Mouse (Mus musculus) heart, postnatal 14 days (tissue): Measurements from ENCODE around the gene Clcn2. TPM values are rescaled to one million over a fixed set of nuclear protein-coding genes. Genes with fewer than 3 reads are reported as not detected.
A peak's percentile ranks its signal among the peaks of the same experiment; 100 is the strongest.

ENCODE experiments used
- DNase-seq, 2 experiments: peaks; one replicate each; pipeline ENCODE4 v3.0.0; 2021 to 2022
- intact Hi-C: fragments of 180-260 bp; cut with DNase I; formaldehyde crosslinking; loops from one replicate; pipeline ENCODE4 v1.15.1; 2025
- total RNA-seq, 2 experiments: library from RNA; stranded (reverse); gene quantifications; 2 replicates each; pipeline ENCODE4 v1.2.3; 2021

Clcn2 gene
- total RNA-seq, 2 experiments from 2014 or later: 2.2 to 2.4 TPM

DNA sequence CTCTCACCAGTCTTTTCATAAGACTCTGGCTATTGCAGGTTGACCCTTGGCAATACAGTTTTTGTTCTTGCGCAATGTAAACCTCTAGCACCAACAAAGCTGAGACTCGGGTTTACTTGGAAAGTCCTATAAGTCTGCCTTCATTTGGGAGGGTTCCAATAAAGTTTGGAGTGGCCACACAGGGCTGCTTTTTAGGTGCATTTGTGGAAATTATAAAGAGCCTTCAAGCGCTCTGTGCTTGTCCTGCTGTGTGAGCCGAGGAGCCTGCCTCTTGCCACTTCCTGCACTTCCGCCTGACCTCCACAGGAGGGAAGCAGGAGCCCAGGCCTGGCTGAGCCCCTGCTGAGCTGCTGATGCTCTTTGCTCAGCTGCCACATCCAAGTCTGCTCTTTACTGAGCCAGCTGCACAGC lies 6.8 kb upstream of the Clcn2 start:
- intact Hi-C loops: loop anchor here (1.0 to 10.0 kb wide), 2 partner anchors 37 to 170 kb away; no protein-coding TSS in a partner anchor
- peak; percentile 65 to 76 for DNase-seq

DNA sequence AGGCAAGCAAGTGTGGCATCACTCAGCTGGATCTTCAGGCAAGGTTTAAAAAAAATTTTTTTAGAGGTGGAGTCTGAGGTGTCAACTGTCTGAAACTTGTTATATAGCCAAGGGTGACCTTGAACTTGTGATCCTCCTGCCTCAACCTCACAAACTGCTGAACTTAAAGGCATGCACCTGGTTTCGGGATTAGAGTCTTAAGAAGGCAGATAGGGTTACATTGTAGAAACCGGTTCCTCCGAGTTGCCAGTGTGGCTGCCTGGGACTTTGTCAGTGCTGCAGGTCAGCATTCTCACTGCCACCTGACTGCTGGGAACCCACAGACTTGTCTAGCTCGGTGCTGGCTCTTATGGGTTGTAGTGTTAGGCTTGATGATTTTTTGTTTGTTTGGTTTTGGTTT lies 5.7 kb upstream of the Clcn2 start:
- no peak for DNase-seq
- intact Hi-C loops: loop anchor here (10.0 kb wide), 1 partner anchor 172 kb away; no protein-coding TSS in a partner anchor

DNA sequence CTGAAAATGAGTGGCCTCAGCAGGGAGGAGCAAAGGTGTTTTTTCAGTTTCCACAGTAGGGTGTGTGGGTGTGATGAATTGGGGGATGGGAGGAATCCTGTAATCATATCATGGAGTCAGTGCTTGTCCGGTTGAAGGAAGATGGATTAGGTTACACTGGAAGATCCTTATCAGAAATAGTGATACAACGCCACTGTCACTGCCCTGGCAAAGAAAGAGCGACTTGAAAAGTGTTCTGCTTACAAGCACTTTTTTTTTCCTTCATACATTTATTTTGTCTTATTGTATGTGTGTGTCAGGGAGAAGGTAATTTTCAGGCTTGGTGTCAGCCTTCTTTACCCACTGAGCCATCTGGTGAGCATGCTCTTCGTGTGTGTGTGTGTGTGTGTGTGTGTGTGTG lies 5.2 kb upstream of the Clcn2 start:
- no peak for DNase-seq
- intact Hi-C loops: loop anchor here (10.0 kb wide), 1 partner anchor 172 kb away; no protein-coding TSS in a partner anchor

DNA sequence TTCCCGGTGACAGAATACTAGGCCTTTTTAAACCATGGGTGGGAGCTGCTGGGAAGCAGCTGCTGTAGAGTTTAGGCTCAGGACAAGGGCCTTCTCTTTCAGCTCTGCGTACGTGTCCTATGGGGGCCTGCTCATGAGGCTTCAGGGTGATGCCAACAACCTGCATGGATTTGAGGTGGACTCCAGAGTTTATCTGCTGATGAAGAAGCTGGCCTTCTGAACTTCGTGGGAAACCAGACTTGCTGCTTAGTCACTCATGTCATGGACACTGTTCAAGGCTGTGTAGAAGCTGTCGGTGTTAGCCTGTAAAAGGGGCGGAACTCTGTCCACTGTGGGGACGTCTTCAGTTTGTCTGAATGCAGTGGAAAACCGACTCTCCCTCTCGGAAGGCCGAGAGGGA lies 4.3 kb upstream of the Clcn2 start:
- DNase-seq: no peak
- intact Hi-C loops: loop anchor here (10.0 kb wide), 1 partner anchor 173 kb away; no protein-coding TSS in a partner anchor

DNA sequence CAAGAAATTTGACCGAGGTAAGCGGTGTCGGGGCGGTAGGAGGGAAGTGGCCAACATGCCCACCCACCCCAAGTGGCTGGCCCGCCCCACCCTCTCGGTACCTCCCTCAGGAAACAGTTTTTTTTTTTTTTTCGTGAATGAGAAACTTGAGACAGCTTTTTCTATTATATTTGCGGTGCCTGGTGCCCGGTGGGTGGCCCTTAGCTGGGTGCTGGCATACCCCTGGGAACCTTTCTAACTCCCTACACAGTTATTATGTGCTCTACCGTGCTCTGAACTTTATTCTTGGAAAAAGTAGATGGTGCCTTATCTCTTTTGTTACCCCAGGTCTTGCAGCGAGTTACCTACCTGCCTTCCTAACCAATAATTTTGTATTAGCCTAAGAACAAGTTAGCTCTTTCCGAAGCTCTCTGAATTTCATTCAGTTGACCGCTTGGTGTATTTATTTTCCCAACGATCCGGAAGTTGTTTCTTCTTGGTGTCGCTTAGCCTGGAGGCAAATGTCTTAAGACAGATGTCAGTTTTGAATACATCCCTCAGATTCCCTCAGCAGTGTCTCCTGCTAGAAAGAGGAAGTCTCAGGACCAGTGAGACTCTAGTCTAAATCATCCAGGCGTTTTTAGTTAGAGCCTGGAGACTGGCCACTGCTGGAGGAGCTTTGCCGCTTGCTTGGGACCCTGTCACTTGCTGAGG lies 578 bp upstream of the Clcn2 start:
- intact Hi-C loops: loop anchor here (10.0 kb wide), 1 partner anchor 977 kb away; the partner anchor contains the start of gene 2510009E07Rik
- DNase-seq: no peak

DNA sequence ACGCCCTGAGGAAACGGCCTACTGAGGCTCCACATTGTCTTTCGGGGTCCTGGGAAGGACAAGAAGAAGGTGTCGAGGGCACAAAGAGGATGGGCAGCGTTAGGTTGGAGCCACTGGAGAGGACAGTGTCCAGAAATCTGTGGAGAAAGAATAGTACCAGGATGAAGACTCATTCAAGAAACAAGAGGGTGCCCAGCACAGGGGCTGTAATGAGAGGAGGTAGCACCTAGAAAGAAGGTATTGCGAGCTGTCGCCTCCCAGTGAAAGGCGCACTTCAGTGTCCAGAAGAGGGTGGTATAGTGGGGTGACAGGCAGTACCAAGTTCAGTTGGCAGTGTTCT lies 735 bp downstream of the Clcn2 start:
- intact Hi-C loops: loop anchor here (10.0 kb wide), 1 partner anchor 978 kb away; the partner anchor contains the start of gene 2510009E07Rik
- DNase-seq: no peak

DNA sequence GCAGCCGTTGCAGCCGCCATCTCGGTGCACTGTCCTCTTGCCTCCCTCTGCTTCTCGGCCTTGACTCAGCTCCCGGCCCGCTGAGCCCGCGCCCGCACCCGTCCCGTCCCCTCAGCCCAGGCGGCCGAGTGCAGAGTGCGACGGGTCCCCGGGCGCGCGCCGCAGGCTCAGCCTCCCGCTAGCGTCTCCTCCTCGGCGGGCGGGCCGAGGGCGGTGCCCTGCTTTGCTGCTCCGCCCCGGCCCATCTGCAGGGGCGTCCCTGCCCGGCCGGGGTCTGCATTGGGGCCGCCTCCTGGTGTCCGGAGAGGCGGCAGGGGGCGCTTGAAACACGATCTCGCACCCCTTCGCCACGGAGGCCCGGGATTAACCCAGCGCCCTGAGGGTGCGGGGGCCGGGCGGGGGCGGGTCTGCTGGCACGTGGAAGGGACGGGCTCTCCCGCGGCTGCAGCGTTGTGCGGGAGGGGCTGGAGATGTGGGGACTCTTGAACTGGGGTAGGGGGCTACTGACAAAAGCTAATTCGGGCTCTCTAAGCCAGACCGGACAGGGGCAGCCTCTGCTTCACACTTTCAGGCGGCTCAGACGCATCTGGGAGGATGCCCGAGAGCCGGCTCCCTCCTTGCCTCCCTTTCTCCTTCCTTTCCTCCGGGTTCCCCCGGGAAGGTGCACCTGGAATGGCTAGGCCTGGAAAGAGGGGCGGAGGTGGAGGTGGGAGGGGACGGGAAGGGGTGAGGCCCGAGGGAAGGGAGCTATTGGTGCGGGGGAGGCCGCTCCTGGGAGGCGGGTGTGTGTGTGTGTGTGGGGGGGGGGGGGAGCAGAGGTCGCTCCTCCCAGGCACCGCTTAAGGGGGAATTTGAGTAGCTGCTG lies 1.3 kb downstream of the Clcn2 start:
- intact Hi-C loops: loop anchor here (10.0 kb wide), 1 partner anchor 979 kb away; the partner anchor contains the start of gene 2510009E07Rik
- peak; percentile 81 to 85 for DNase-seq

DNA sequence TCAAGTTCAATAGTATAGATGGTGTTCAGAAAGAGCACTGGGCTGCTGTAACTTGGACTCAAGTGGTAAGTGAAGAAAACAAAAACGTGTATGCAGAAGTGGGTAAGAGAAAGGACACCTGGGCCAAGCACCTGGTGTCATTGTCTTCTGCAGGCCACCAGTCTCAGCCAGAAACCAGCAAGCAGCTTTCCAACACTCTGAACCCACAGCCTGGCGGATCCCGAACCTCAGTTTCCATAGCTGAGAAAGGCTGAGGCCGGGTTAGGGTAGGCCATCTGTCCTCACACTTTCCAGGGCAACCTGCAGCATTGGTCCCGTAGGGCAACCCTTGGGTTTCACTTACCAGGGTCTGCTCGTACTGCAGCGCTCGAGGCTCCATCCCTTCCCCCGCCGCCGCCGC lies 2.0 kb downstream of the Clcn2 start:
- DNase-seq: no peak
- intact Hi-C loops: loop anchor here (10.0 kb wide), 1 partner anchor 979 kb away; the partner anchor contains the start of gene 2510009E07Rik

DNA sequence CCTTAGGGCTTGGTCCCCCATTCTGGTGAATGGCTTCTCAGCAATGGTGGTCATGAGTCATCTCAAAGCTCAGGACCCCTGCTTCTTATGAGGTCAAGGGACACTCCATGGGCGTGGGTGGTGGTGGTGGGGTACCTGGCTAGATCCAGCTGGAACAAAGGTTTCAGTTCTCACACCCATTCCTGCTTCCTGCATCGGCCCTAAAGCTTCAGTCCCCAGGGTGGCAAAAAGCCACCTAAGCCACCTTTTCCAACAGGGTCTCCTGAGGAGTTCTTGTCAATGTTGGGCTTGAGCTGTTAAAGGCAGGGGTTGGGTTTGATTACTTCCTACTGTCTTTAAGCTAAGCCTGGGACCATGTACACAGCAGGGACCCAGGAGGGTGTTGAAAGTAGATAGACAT lies 2.4 kb downstream of the Clcn2 start:
- intact Hi-C loops: loop anchor here (10.0 kb wide), 1 partner anchor 980 kb away; the partner anchor contains the start of gene 2510009E07Rik
- DNase-seq: no peak

DNA sequence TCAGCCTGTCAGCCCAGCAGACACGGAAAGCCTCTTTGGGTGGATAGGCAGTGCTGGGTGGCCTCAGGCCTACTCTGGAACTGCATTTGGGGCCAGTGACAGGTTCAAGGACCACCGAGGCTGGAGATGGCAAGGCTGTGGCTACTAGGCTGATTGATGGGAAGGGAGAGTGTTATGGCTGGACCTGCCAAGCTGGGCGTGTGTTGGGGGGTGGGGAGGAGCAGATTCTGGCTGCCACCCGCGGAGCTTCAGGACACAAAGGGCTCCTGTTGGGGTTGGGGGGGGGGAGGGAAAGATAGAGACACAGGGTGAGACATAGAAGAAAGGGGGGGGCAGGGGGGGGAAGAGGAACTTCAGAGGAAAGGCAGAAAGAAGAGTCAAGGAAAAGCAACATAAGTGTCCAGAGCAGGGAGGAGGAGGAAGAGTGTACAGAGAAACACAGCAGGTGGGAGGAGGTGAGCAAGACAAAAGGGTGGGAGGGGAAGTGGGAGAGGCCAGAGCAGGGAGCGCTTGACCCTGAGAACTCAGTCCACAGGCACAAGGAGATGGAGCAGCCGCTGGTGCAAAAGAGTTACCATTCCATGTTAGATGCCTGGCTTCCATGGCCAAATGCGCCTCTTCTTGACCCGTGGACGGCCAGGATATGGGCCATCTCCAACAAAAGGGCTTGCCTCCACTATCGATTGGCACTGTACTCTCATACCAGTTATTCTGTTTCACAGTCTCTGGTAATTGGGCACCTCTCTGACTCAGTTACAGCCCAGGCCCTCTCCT lies 3.1 kb downstream of the Clcn2 start:
- DNase-seq: no peak
- intact Hi-C loops: loop anchor here (10.0 kb wide), 1 partner anchor 980 kb away; the partner anchor contains the start of gene 2510009E07Rik

DNA sequence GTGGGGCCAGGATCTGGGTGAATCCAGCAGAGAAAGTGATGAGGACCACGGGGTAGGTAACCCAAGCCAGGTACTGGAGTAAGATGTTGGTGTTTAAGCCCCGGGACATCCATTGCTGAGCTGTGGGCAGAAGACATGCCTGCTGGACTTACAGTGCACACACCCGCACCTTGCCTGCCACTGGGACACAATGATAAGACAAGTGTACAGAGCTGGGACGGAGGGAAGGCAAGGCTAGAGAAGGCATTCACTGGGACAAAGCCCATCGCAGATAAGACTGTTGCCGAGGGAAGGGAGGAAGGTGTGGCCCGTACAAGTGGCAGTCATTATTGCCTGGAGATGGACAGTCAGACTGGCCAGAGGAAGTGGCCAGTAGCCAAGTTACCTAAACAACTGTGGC lies 4.7 kb downstream of the Clcn2 start:
- no peak for DNase-seq
- intact Hi-C loops: loop anchor here (10.0 kb wide), 1 partner anchor 982 kb away; the partner anchor contains the start of gene 2510009E07Rik

DNA sequence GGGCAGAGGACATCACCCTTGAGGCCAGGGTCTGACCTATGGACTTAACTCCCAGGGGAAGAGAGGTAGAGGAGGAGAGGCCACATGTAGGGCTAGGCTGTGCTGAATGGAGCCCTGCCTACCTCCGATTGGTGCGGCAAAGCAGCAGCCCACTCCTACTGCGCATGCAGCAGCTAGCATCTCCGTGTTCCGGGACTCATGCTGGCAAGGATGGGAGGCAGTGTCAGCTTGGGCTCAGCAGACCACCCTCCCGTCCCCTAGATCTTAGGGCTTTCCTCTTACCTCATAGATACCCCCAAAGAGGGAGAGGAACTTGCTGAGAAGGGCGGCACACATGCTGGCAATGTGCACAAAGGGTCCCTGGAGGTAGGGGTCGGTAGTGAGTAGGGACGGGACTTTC lies 5.4 kb downstream of the Clcn2 start:
- no peak for DNase-seq
- intact Hi-C loops: loop anchor here (10.0 kb wide), 1 partner anchor 983 kb away; the partner anchor contains the start of gene 2510009E07Rik

DNA sequence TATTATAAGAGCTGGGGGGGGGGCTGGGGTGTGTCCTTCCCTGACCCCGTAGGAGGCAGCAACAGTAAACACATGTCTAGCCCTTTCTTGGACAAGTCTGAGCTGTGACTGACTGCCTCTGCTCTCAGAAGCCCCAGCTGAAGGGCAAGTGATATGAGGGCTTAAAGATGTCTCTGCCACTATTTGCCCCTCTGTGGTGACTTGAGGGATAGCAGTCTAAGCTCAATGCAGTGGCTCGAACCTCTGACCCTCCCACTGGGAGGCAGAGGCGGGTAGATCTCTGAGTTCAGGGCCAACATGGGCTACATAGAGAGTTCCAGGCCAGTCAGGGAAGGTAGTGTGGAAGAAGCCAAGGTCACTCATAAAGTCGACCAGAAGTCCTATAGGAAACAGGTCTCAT lies 6.7 kb downstream of the Clcn2 start:
- intact Hi-C loops: loop anchor here (10.0 kb wide), 1 partner anchor 984 kb away; the partner anchor contains the start of gene 2510009E07Rik
- DNase-seq: no peak

DNA sequence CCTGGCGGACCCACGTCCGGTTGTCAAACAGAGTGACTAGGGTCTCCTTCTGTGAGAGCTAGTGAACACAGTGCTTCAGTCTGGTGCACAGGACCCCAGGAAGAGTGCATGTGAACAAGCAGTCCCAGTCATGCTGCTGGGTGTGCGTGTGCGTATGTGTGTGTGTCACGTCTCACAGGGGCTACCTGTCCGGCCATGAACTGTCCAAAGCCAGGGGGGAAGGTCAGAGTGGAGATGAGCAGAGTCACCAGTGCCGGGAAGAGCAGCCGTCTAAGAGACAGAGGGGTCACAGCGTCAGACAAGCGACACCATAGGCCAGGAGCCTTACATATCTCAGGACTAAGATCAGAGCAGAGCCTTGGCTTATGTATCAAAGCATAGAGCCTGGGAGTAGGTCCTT lies 7.2 kb downstream of the Clcn2 start:
- intact Hi-C loops: loop anchor here (10.0 kb wide), 1 partner anchor 984 kb away; the partner anchor contains the start of gene 2510009E07Rik
- DNase-seq: no peak

DNA sequence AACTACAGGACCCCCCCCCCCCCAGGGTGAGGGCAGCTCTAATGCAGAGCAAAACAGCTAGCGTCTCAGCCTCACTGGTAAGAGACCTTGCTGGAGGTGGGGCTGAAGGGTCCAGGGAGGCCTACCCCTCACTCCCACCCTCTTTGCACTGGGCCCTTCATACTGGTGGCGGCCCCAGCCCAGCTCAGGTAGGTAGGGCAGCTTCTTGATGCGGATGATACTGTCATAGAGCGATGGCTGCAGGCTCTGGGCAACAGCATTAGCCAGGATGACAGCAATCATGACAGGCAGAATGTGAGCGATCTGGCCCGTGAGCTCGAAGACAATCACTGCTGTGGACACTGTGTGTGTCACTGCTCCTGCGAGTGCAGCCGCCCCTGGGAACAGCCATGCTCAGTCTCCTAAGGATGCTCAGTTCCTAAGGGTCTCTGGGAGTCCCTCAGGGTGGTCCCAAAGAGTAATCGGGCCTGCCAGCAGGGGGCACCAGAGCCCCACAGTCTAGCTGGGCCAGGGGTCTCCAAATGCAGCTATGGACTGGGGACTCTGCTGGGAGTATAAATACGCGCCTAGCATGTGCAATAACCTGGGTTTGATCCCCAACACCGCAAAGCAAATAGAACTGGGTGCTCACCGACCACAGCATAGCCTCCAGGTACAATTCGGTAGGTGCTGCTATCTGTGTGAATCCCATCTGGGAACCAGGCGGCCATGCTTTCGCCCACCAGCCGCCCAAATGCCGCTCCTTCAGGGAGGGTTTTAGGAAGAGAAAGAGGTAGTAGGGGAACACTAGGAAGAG lies 8.4 kb downstream of the Clcn2 start:
- peak; percentile 50 for DNase-seq
- intact Hi-C loops: loop anchor here (2.0 kb wide), 1 partner anchor 56 kb away; no protein-coding TSS in a partner anchor

DNA sequence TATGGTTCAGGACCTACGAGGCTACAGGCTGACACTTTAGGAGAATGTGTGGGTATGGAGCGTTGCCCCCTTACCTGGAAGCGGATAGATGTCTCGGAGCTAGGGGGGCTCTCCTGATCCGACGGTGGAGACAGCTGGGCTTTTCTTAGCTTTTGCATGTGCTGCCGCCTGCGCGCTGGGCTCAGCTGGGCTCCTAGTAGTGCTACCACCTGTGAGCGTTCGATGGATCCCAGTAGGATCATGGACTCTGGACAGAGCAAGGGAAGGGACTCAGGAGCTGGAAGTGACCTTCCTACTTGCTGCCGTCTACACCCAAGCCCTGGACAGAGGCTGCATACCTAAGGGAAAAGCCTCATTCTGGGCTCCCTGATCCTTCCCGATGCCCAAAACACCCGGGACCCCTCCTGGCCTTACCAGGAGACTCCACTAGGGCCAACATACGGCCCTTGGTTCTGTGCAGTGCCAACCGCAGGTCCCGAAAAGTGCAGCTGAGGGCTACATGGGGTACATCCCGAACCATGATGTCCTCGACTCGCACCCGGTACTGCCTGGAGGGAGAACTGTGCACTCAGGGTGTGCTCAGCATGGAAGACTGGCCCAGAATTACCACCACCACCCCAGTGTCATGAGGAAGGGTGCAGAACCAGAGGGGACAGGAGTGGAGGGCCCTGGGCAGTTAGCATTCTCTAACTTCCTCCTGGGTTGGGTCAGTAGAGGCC lies 9.2 kb downstream of the Clcn2 start:
- no peak for DNase-seq
- intact Hi-C loops: loop anchor here (2.0 kb wide), 1 partner anchor 56 kb away; no protein-coding TSS in a partner anchor

DNA sequence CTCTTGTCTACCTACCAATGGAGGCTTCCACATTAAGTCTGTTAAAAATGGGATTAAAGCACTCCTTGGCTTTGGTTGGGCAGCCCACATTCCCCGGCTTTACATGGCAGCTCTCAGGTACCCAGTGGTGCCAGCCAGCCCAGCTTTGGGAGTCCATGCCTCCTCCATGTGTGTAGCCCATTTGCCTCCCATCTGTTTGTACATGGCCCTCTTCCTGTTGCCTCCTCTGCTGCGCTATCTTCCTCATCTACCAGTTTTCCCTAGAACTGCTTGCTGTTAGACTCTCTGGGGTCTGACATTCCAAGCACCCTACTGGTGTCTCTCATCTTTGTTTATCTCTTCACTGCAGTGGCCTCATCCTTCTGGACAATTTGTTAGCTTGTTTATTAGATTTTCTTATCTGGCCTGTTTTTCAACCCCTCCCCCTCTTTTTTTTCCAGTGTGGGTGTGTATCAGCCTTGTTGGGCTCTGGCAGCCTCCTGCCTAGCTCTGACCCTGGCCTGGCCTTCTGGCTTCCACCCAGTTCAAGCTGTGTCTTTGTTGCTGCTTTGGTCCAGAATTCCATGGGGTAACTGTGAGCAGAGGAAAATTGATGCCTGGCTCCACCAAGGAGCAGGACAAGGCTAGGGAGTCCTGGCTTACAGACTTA lies 11.0 kb downstream of the Clcn2 start:
- intact Hi-C loops: no loop called here
- DNase-seq: no peak

DNA sequence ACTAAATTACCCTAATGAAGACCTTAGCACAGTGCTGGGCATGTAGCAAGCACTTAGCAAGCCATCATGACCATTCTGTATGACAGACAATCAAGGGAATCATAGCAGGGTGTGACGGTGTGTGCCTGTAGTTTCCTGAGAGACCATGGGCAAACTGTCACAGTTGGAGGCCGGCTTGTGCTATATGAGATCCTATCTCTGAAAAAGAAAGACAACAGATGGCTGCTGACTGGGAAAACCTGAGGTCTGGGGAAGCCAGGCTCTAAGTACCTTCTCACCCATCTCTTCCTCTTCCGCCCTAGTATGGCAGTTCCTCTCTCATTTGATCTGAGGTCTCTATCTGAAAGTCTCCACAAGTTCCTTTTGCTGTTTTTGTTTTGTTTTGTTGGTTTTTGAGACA lies 11.8 kb downstream of the Clcn2 start:
- intact Hi-C loops: no loop called here
- no peak for DNase-seq
